Mouse (Mus musculus) midbrain, embryonic 10.5 days (tissue): ENCODE measurements around the gene Jade3. TPM values are rescaled to one million over a fixed set of nuclear protein-coding genes. Genes with fewer than 3 reads are reported as not detected.

Experiments used
- DNase-seq: peaks from one replicate; pipeline ENCODE4 v3.0.0-alpha.2; 2017; ENCODE audit warnings: low spot score
- H3K27ac ChIP-seq: fragments of 300-500 bp; sonication (generic); replicated peaks from 2 replicates; pipeline ENCODE4 v1.5.1; 2016; ENCODE audit warnings: mild to moderate bottlenecking
- H3K27me3 ChIP-seq: fragments of 300-500 bp; sonication (generic); 2 replicates; pipeline ENCODE4 v1.6.1; 2016; ENCODE audit warnings: low read depth, mild to moderate bottlenecking; ENCODE audit not compliant: poor library complexity, severe bottlenecking
- H3K36me3 ChIP-seq: fragments of 300-500 bp; sonication (generic); 2 replicates; pipeline ENCODE4 v1.6.1; 2016; ENCODE audit warnings: mild to moderate bottlenecking, moderate library complexity
- H3K4me1 ChIP-seq: fragments of 300-500 bp; sonication (generic); 2 replicates; pipeline ENCODE4 v1.6.1; 2016
- H3K4me3 ChIP-seq: fragments of 300-500 bp; sonication (generic); 2 replicates; pipeline ENCODE4 v1.5.1; 2016; ENCODE audit warnings: mild to moderate bottlenecking, moderate library complexity
- H3K9me3 ChIP-seq: fragments of 300-500 bp; sonication (generic); replicated peaks from 2 replicates; pipeline ENCODE4 v1.6.1; 2016; ENCODE audit warnings: mild to moderate bottlenecking
- WGBS: fragments of 180-500 bp; shearing (Covaris S2); methylation state at CpG from one replicate; pipeline ENCODE4 v1.1.7; 2016; 5-methylcytosine and 5-hydroxymethylcytosine counted together
- polyA plus RNA-seq: library from polyadenylated mRNA; unstranded; fragments of >200 nt; fragmentation: Nextera tagmentation; extraction: Ambion mirVana; gene quantifications from 2 replicates; pipeline ENCODE4 v1.2.1, GENCODE M21; 2016

Jade3 gene
- polyA plus RNA-seq, 1 experiment from 2014 or later: 11.1 TPM

DNA sequence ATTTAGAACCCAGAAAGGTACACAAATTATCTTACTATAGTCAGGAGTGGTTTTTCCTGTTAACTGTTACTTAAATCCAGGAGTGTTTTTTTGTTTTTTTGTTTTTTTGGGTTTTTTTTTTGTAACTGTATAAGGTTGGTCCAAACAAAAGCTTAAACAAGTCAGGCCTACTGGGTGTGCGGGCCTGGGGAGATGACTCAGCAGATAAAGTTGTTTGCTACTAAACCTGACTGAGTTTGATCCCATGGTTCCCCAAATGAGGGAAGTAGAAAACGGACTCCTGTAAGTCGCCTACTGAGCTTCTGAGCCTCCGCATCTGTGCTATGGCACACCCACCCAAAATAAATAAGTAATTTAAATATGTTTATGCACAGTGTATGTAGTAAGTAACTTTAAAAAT, 6.0 kb upstream of the Jade3 start:
- 86% methylated on average over 4 of the region's 4 CpGs for WGBS
- H3K36me3 ChIP-seq: no peaks in the 10 kb centered on the region
- no peaks in the 10 kb centered on the region for H3K27me3 ChIP-seq
- no peak for DNase-seq
- H3K9me3 ChIP-seq: no peaks in the 10 kb centered on the region
- H3K4me3 ChIP-seq: no peak overlapping the region
- no peaks in the 10 kb centered on the region for H3K4me1 ChIP-seq
- no peak overlapping the region for H3K27ac ChIP-seq

DNA sequence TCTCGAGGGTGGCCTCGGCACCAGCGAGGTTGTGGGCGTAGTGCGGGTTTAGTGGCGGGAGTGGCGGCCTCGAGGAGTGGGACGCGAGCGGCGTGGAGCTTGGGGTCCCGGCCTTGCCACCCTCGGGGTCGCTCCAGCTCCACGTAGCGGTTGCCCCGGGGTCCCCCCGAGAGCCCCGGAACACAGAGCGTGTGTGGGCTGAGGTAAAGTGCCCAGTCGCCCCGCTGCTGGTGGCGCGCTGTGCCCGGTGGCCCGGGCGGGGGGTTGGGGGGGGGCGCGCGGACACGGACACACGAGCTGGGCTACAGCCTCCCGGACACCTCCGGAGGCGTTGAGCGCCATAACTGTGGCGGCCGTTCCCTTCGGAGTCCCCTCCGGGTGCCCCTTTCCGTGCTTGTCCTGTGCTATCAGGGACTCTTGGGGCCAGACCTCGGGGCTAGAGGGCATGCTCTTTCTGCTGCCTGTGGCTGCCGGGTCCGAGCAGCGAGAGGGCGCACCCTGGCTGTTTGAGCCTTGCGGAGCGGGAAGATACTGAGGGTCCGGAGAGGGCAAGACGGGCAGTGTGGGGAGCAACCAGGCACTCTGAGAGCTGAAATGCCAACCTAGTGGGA, 456 bp downstream of the Jade3 start:
- H3K9me3 ChIP-seq: peaks cover 12% of the 10 kb centered on the region; the same call in 1 of the 2 replicates
- peak overlapping the region; percentile 67 for H3K4me3 ChIP-seq

DNA sequence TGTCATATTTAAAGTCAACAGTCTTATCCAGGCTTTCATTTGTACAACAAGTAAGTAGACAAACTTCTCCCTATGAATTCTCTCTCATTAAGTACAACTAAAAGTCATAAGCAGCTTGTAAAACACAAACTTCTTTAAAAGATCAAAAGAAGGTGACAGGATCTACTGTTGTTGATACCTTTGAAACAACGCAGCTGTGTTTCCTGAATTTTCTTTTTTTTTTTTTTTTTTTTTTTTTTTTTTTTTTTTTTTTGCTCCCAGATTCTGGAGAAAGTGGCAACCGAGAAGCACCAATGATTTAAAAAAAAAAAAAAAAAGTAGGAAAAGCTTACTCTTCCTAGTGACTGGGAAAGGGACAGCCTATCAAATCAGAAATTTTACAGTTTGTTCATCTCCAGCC, 57.7 kb downstream of the Jade3 start:
- 91% methylated on average over 2 of the region's 2 CpGs for WGBS
- Histone ChIP-seq H3K27ac (no peak overlapping the region), H3K4me1 (no peaks in the 10 kb centered on the region), H3K9me3 (no peaks in the 10 kb centered on the region), H3K4me3 (no peak overlapping the region), H3K27me3 (no peaks in the 10 kb centered on the region), H3K36me3 (peaks cover 3% of the 10 kb centered on the region; the same call in 1 of the 2 replicates)
- no peak for DNase-seq

More for the DNA sequence above, 456 bp downstream of the Jade3 start:
- Histone ChIP-seq H3K27ac (peak overlapping the region; percentile 89), H3K36me3 (peaks cover 13% of the 10 kb centered on the region), H3K4me1 (peaks cover 7% of the 10 kb centered on the region; the same call in 1 of the 2 replicates), H3K27me3 (no peaks in the 10 kb centered on the region)
- peak; percentile 55 for DNase-seq
- 19% methylated on average over 38 of the region's 51 CpGs for WGBS

DNA sequence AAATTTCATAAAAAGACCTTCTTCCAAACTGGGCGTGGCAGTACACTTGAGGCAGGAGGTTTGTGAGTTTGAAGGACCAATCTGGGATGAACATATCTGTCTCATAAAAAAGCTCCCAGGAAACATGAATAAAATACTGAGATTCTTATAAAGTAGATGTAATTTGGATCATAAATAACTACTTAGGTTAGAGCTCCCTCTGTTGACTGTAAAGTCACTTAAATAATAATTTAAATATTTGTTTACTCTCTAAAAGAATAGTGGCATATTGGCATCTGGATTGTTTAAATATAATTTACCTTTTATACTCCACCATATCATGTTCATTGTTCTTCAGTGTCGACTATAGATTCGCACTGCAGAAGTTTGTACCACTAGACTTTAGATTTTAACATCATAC, 72.2 kb downstream of the Jade3 start:
- no peak for DNase-seq
- peaks cover 22% of the 10 kb centered on the region for H3K36me3 ChIP-seq
- 87% methylated on average over 3 of the region's 3 CpGs for WGBS
- no peaks in the 10 kb centered on the region for H3K27me3 ChIP-seq
- no peaks in the 10 kb centered on the region for H3K4me1 ChIP-seq
- H3K9me3 ChIP-seq: no peaks in the 10 kb centered on the region
- no peak overlapping the region for H3K4me3 ChIP-seq
- H3K27ac ChIP-seq: no peak overlapping the region

DNA sequence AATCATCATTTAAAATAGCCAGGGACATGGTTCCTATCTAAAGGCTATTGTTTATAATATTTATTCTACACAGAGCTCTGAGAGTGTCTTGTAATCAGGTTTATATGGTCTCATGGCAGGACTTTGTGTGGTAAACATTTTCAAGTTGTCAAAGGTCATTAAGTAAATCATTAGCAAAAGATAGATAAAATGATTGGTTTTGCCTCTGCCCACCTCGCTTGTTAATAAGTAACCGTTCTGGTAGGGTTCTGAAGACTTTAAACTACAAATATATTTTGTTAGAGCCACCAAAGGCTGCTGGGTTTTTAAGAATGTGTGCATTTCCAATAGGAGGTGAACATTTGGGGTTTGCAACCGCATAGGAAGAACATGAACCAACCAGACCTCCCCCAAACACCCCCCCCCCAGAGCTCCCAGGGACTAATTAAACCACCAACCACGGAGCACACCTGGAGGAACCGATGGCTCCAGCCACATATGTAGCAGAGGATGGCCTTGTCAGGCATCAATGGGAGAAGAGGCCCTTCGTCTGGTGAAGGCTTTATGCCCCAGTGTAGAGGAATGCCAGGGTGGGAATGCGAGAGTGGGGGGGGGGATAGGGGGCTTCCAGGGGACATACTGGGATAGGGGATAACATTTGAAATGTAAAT, 94.9 kb downstream of the Jade3 start:
- no peak overlapping the region for H3K4me3 ChIP-seq
- 85% methylated on average over 7 of the region's 7 CpGs for WGBS
- H3K27ac ChIP-seq: no peak overlapping the region
- H3K36me3 ChIP-seq: peaks cover 19% of the 10 kb centered on the region
- DNase-seq: no peak
- no peaks in the 10 kb centered on the region for H3K9me3 ChIP-seq
- H3K27me3 ChIP-seq: no peaks in the 10 kb centered on the region
- H3K4me1 ChIP-seq: no peaks in the 10 kb centered on the region

DNA sequence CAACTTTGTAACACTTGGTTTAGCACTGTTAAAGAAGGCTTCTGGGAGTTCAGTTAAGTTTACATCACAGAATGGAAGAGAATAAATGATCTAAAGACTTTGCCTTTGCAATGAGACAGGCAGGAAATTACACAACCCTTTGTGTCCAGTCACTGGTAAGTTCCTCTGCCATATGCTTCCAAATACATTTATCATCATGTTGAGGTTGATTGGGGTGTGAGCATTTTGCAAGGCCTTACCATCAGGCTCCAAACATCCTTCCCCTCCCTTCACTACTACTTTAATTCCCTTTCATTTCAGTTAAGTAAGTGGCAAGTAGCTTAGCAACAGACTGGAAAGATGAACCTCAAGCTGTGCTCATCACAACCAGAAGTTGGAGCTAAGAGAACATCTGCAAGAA, 96.1 kb downstream of the Jade3 start:
- no peak overlapping the region for H3K27ac ChIP-seq
- peaks cover 10% of the 10 kb centered on the region for H3K36me3 ChIP-seq
- DNase-seq: no peak
- H3K27me3 ChIP-seq: no peaks in the 10 kb centered on the region
- no peaks in the 10 kb centered on the region for H3K9me3 ChIP-seq
- H3K4me1 ChIP-seq: no peaks in the 10 kb centered on the region
- H3K4me3 ChIP-seq: no peak overlapping the region

DNA sequence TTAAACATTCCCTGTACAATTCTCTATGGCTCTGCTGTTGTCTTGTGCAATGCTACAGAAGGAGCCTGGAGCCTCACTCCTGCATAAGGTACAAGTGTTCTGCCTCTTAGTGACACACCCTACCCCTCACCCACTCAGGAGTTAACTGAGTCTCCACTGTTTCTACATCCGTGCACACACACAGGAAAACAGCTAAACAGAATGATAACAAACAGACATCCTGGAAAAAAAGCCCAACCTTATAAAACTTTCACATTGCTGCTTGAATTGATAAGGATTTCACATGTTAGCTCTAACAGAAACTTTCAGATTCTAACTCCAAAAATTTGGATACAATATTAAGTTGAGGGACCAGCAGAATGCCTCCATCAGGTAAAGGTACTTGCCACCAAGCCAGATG, 107.1 kb downstream of the Jade3 start:
- DNase-seq: no peak
- Histone ChIP-seq H3K27me3 (no peaks in the 10 kb centered on the region), H3K36me3 (no peaks in the 10 kb centered on the region), H3K4me3 (no peak overlapping the region), H3K27ac (no peak overlapping the region), H3K4me1 (no peaks in the 10 kb centered on the region), H3K9me3 (no peaks in the 10 kb centered on the region)
- WGBS: 74% methylated on average over 1 of the region's 1 CpGs

DNA sequence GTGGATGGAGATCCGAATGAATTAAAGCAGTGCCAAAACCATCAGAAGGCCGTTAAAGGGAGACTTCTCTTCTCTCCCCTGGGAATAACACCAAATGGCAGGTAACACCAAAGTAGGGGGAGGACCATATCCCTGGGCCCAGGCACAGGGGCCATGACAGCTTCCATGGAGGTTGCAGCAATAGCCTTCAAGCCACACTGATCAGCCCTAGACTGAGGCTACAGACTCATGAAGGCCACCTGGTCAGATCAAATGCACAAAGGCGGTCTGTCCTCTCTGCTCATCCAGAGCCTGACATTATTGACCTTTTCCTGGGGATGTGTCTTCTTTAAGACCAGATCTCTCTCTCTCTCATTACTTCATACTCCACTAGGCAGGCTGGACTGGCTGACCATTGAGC, 118.4 kb downstream of the Jade3 start:
- H3K27ac ChIP-seq: no peak overlapping the region
- no peaks in the 10 kb centered on the region for H3K27me3 ChIP-seq
- no peaks in the 10 kb centered on the region for H3K9me3 ChIP-seq
- H3K4me3 ChIP-seq: no peak overlapping the region
- DNase-seq: no peak
- WGBS: 92% methylated on average over 3 of the region's 3 CpGs
- H3K4me1 ChIP-seq: peaks cover 6% of the 10 kb centered on the region; the same call in 1 of the 2 replicates
- no peaks in the 10 kb centered on the region for H3K36me3 ChIP-seq

DNA sequence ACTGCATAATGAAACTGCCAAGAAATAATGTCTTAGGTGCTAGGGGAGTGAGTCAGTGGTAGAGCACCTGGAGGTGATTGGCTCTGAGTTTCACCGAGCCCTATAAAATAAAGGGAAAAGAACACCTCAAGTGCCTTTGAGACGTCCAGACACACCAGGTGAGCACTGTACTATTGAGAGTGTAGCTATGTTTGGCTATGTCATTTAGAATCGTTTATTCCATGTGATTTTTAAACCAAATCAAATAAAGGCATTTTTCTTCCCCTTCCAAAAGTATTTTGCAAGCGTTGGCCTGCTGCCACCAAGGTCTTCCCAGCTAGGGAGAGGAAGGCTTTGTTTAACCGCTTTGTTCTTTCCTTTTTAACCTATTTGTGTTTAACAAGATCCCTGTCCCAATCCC, 122.1 kb downstream of the Jade3 start:
- H3K9me3 ChIP-seq: no peaks in the 10 kb centered on the region
- peaks cover 6% of the 10 kb centered on the region; the same call in 1 of the 2 replicates for H3K4me1 ChIP-seq
- no peak for DNase-seq
- WGBS: 60% methylated on average over 5 of the region's 5 CpGs
- no peak overlapping the region; the same call in 1 of the 2 replicates for H3K4me3 ChIP-seq
- H3K27me3 ChIP-seq: no peaks in the 10 kb centered on the region
- H3K27ac ChIP-seq: peak overlapping the region; percentile 71; the same call in 1 of the 2 replicates
- no peaks in the 10 kb centered on the region for H3K36me3 ChIP-seq

DNA sequence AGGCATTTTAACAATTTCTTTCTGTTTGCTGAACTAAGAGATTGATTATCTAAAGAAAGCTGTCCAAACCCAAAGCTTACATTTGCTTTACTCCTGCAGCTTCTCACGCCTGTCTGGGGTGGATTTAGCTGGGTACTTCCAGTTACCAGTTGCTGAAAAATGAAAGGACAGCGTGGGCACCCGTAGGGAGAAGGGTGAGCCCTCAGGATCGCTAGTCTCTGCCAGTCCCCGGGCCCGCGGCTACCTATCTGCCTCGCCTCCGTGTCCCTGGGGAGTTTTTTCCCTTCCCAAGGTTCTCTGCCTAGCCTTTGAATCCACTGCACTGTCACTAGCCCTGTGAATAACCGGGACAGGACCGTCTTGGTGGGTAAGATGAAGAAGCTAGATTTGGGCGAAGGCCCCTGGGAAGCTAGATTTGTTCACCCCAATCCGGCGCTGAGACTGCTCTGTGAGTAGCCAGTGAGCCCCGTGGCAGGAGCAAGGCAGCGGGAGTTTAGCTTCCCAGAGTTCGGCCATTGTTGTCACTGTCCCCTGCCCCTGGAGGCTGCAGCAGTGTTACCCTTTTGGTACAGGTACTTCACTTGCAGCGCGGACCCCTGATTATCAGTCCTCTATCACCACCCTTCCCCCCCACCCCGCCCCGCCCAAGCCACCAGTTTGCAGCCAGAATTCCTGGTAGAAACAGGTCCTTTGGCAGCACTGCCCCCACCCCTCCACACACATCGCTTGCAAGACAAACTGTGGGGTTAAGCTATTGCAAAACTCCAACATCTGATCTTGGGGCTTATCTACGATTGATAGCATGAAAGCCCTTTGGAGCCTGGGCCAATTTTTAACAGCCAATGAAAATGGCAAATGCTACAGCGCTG, 122.8 kb downstream of the Jade3 start:
- peaks cover 6% of the 10 kb centered on the region; the same call in 1 of the 2 replicates for H3K4me1 ChIP-seq
- H3K36me3 ChIP-seq: no peaks in the 10 kb centered on the region
- peak overlapping the region; percentile 47 for H3K4me3 ChIP-seq
- peak overlapping the region; percentile 71 for H3K27ac ChIP-seq
- WGBS: 18% methylated on average over 24 of the region's 24 CpGs
- H3K27me3 ChIP-seq: no peaks in the 10 kb centered on the region
- no peaks in the 10 kb centered on the region for H3K9me3 ChIP-seq
- DNase-seq: peak; percentile 16

DNA sequence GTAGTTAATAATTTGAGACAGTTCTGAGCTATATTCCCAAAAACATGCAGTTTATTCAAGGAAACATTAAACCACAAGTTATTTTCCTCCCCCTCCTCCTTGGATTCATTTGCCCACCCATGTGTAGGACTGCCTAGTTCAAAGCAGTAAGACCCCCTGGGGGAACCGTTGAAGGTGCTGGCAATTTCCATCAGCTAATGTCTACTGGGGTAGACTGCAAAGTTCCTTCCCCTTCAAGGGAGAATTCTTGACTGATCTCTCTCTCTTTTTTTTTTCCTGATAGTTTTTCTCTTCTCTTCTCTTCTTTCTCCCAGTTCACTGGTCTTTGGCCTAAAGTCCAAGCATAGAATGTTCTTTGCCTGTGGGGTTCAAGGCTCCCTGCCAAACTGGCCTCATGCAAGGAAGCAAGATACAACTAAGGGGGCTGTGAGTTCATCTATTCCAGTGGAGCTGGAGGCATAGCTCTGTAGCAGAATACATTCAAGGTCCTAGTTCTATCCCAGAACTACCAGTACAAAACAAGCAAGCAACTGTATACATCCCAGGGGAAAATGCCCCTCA, 123.5 kb downstream of the Jade3 start:
- H3K4me1 ChIP-seq: peaks cover 6% of the 10 kb centered on the region; the same call in 1 of the 2 replicates
- WGBS: 62% methylated on average over 1 of the region's 1 CpGs
- H3K36me3 ChIP-seq: no peaks in the 10 kb centered on the region

DNA sequence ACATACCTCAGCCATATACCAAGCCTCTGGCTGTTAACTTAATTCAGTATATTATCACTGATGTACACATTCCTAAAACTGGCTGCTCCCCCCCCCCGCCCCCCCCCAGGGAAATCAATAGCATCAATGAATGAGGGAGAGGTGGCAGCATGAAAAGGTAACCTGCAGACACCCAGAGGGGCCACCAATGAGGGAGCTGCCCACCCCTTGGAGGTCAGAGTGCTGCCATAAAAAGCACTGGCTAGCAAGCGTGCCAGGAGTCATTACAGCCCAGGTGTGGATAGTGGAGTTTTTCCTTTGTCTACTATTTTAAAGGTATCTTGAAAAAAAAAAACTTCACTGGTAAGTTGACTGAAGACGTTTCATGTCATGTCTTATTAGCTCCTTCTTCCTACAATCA, 124.0 kb downstream of the Jade3 start, which contains the start of gene Rgn:
Rgn (plus strand) TSS at position 256 of the 400 bp plus-strand sequence.
- DNase-seq: no peak
- no peak within 1 kb of the TSS for H3K27ac ChIP-seq
- WGBS: 78% methylated on average over 3 of the region's 3 CpGs
- no peaks in the 10 kb centered on the region for H3K27me3 ChIP-seq
- H3K4me1 ChIP-seq: peaks cover 6% of the 10 kb centered on the region; the same call in 1 of the 2 replicates
- H3K4me3 ChIP-seq: peak within 1 kb of the TSS; percentile 47; the same call in 1 of the 2 replicates
- H3K9me3 ChIP-seq: no peaks in the 10 kb centered on the region
- H3K36me3 ChIP-seq: no peaks in the 10 kb centered on the region

More for the DNA sequence above, 123.5 kb downstream of the Jade3 start:
- Histone ChIP-seq H3K27me3 (no peaks in the 10 kb centered on the region), H3K9me3 (no peaks in the 10 kb centered on the region), H3K27ac (no peak overlapping the region), H3K4me3 (no peak overlapping the region; the same call in 1 of the 2 replicates)
- no peak for DNase-seq
